Mouse (Mus musculus) right cerebral cortex, adult 18-20 months (tissue): ENCODE data around the gene Tmem145.
"Not testable (repeated sequence)": the region's sequence is repeated elsewhere in the genome, so short reads cannot be mapped to it uniquely, and the experiment has no call there.

Experiments
- DNase-seq: peaks from one replicate; pipeline ENCODE4 v3.0.0; 2022; ENCODE audit warnings: mixed read lengths

Gene Tmem145

GRCm38 (mm10) chr7:25325431-25325830 lies 19.5 kb downstream of the Tmem145 start:
- not testable (repeated sequence) for DNase-seq

GRCm38 (mm10) chr7:25326233-25326632 lies 20.3 kb downstream of the Tmem145 start:
- DNase-seq, result no peak

GRCm38 (mm10) chr7:25333596-25334307 lies 27.8 kb downstream of the Tmem145 start:
- peak; percentile 54 for DNase-seq

- DNase-seq, result no peak
These were observed 28.6 kb downstream of the Tmem145 start for GRCm38 (mm10) chr7:25334472-25334871.

- DNase-seq, result no peak
These were observed 33.4 kb downstream of the Tmem145 start for GRCm38 (mm10) chr7:25339329-25339728.

GRCm38 (mm10) chr7:25341000-25341784 lies 35.3 kb downstream of the Tmem145 start:
- DNase-seq, result peak; percentile 55

GRCm38 (mm10) chr7:25348861-25349260 lies 43.0 kb downstream of the Tmem145 start:
- no peak for DNase-seq

GRCm38 (mm10) chr7:25358721-25359206 lies 52.9 kb downstream of the Tmem145 start:
- DNase-seq, result no peak

GRCm38 (mm10) chr7:25363151-25363550 lies 57.2 kb downstream of the Tmem145 start:
- DNase-seq, result no peak

- no peak for DNase-seq
These were observed 57.7 kb downstream of the Tmem145 start for GRCm38 (mm10) chr7:25363632-25364031.
